Mouse (Mus musculus): ENCODE measurements around the gene Prss12.
"Not testable (repeated sequence)": the region's sequence is repeated elsewhere in the genome, so short reads cannot be mapped to it uniquely, and the experiment has no call there.

Gene Prss12

GRCm38 (mm10) chr3:123481266-123481665, 34.6 kb downstream of the Prss12 start:
- no peak for DNase-seq

GRCm38 (mm10) chr3:123491814-123492213, 45.1 kb downstream of the Prss12 start:
- DNase-seq, result no peak

DNA sequence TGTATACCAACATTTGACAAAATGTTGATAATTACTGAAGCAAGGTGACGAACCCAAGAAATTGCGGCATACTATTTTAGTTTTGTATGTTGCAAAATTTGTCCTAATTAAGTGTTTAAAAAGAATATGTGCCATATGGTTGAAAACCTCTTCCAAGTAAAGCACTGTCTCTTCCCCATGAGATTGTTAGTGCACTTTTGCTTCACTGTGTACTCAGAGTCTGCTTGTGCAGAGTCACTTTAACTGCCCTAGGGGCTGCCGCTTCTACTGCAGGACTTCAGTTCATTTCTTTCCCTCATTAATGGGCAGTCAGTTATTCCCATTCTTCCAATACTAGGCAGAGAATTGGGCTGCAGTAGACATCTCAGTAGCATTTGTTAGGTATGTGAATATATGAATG, 46.5 kb downstream of the Prss12 start:
- no peak for DNase-seq

- no peak for DNase-seq
Measured at GRCm38 (mm10) chr3:123495088-123495487, 48.4 kb downstream of the Prss12 start.

DNA sequence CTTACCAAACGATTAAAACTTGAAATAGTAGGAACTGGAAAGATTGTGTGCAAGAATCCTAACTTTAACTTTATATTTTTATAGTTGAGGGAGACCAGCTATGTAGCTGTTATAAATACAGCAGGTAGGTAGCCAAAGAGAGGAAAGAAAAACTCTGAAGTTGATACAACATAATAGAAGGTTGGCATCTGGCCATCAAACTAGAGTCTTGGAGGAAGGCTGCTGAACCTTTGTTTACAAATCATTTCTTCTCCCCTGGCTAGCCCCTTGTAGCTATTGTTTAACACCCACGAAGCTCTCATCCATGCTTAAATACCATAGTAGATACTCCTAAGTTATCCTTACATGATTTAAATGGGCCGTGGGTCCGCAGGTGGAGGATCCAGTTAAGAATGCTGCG, 52.1 kb downstream of the Prss12 start:
- no peak for DNase-seq

- DNase-seq, result not testable (repeated sequence)
Measured at GRCm38 (mm10) chr3:123501798-123502197, 55.1 kb downstream of the Prss12 start.

DNA sequence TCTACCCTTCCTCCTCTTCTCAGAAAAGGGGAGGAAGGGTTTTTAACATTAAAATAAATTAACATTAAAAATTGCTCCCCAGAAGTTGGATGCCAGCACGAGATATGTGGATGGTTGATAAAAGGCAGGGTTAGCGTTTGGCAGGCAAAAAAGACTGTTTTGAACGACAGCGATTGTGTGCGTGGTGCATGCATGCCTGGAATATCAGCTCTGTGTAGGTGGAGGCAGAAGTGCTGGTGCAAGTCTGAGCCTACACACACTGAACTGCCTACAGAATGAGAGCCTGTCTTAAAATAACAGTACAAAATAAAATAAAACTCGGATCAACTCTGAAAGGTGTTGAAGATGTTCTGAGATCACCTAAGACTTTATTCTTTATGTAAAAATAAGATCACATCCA, 57.2 kb downstream of the Prss12 start:
- no peak for DNase-seq

- DNase-seq, result no peak
Measured at GRCm38 (mm10) chr3:123504783-123505182, 58.1 kb downstream of the Prss12 start.

- DNase-seq, result peak; percentile 70 to 74
Measured at GRCm38 (mm10) chr3:123505778-123506667, 59.3 kb downstream of the Prss12 start.

- peak in 1 of 2 experiments; percentile 37 for DNase-seq
Measured at GRCm38 (mm10) chr3:123506699-123507662, 60.3 kb downstream of the Prss12 start.

GRCm38 (mm10) chr3:123507663-123508055, 60.9 kb downstream of the Prss12 start:
- DNase-seq, result no peak

GRCm38 (mm10) chr3:123508056-123508674, 61.5 kb downstream of the Prss12 start:
- peak; percentile 99 to 100 for DNase-seq

DNA sequence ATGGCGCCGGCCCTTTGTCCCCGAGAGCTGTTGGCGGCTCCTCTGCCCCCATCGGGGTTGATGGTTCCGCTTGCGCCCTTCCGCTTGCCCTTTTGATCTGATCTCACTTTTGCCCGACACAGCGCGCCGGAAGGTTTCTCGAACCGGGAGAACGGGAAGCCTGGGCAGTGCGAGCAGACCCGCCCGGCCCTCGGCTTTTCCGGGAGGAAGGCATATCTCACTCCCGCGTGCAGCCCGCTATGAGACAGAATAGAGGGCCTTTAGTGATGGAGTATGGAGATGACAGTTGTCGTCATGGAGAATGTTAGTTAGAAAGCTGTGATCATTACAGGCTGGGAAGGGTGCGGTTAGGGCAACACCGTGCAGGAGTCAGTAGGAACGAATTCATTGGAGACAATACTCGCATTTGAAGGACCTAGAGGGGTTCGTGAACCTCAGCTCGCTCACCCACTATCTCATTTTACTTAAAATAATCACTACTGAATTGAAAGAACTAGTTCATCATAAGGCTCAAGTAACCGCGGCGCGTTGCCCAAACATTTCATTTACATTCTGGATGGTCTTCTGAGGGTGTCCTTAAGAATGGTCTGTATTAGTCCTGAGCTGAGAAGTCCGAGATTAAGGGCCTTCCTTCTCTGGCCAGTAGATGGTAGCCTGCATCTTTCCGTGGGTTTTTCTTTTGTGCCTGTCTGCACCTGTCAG, 62.1 kb downstream of the Prss12 start:
- peak; percentile 48 to 68 for DNase-seq

DNA sequence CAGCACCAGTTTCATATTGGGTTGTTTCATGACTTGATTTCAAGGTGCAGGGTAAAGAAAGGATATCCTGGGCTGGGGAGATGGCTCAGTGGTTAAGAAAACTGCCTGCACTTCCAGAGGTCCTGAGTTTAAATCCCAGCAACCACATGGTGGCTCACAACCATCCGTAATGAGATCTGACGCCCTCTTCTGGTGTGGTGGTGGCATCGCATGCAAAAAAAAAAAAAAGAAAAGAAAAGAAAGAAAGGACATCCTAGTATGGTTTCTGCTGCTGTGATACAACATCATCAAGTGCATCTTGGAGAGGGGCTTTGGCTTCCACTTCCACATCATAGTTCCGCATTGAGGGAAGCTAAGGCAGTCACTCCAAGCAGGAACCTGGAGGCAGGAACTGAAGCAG, 65.1 kb downstream of the Prss12 start:
- DNase-seq, result no peak

- DNase-seq, result no peak
Measured at GRCm38 (mm10) chr3:123514886-123515285, 68.2 kb downstream of the Prss12 start.

DNA sequence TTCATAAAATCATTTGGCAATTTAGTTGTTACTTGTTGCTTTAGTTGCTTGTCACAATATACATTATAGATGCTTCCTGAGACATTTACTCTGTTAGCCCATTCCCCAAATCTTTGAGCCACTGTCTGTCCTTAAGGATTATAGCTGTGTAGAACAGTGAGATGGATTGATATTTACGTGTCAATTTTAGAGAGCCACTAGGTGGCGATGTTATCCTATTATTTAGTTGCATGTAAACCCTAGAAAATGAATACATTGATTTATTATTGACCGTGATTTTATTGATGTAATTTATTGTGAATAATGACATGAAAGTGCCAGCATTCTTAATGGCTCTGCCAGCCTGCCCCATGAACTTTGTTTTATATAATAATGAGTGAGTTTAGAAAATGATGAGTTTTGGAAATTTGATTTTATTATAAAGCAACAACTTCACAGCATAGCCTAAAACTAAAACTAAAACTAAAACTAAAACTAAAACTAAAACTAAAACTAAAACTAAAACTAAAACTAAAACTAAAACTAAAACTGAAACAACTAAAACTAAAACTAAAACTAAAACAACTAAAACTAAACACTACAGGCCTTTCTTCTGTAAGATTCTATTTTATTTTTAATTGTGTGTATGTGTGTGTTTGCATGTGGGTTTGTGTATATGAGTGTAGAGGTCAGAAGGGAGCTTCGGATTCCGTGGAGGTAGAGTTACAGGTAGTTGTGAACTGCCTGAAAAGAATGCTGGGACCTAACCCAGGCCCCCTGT, 69.1 kb downstream of the Prss12 start:
- DNase-seq, result peak; percentile 82 to 91

- DNase-seq, result peak; percentile 80
Measured at GRCm38 (mm10) chr3:123516784-123517183, 70.1 kb downstream of the Prss12 start.

DNA sequence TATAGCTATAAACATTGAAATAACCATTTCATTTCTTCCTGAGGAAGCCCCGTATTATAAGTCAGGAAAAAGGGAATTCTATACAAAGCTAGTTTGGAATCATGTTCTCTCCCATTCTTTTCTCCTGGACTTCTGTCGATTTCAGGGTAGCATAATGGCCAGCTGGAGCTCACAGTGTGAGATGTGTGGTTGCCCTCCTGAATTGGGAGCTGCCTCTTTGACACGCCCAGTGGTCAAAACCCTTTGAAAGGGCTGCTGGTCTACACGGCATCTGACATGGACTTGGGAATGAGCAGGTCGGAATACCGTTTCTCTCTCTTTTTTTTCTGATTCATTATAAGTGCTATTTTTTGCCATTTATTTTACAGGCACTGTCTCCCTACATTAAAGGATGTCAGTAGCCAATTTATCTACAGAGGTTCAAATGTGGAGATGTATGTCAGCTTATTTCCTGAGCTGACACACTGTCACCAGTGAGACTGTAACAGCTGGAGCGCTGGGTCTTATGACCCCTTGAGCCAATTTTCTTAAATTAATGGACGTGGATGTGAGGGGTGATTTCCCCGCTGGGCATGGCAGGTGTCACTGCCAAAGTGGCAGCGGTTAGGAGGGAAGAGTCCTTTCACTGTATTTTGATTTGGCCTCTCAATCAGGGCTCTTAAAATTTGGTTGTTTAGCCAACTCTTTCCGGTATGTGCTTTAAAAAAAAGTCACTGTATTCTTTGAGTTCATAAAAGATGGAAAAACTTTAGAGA, 79.8 kb downstream of the Prss12 start:
- peak; percentile 73 to 80 for DNase-seq

GRCm38 (mm10) chr3:123527806-123528507, 81.2 kb downstream of the Prss12 start:
- no peak for DNase-seq

DNA sequence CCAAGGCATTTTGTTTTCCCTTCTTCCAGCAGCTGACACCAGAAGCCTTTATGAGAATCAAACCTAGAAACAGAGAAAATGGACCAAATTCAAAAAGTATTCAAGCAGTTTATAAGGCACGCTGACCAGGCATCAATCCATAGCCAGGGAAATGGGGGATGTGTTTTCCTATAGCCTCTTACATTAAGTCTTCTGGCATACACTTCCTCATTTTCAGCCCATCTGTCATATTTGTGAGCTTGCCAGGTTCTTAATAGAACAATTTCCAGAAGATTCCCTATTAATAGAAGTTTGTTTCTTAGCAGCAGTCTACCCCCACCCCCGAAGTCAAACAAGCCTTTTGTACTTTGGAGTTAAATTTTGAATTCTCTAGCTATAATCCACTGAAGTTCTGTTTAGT, 84.4 kb downstream of the Prss12 start:
- peak; percentile 68 for DNase-seq
